Mouse (Mus musculus) lung, postnatal 0 days (tissue): ENCODE measurements around the gene Serpinb6a. TPM values are rescaled to one million over a fixed set of nuclear protein-coding genes. Genes with fewer than 3 reads are reported as not detected.
"Not testable (repeated sequence)": the region's sequence is repeated elsewhere in the genome, so short reads cannot be mapped to it uniquely, and the experiment has no call there.

Experiments
- ATAC-seq: fragments of 200-750 bp; cut with Nextera tagmentation; 2 replicates; pipeline ENCODE4 v1.8.0; 2017; ENCODE audit warnings: moderate library complexity
- DNase-seq: peaks from one replicate; pipeline ENCODE4 v3.0.0-alpha.2; 2016; ENCODE audit warnings: low spot score
- H3K27ac ChIP-seq: fragments of 300-500 bp; sonication (generic); 2 replicates; pipeline ENCODE4 v1.5.1; 2014; ENCODE audit warnings: antibody characterized with exemption, mild to moderate bottlenecking, low read length, mixed read lengths
- H3K27me3 ChIP-seq: fragments of 300-500 bp; sonication (generic); replicated peaks from 2 replicates; pipeline ENCODE4 v1.6.1; 2014; ENCODE audit warnings: low read length, mixed read lengths; ENCODE audit not compliant: insufficient read depth
- H3K36me3 ChIP-seq: fragments of 300-500 bp; sonication (generic); 2 replicates; pipeline ENCODE4 v1.6.1; 2014; ENCODE audit warnings: low read length, mixed read lengths; ENCODE audit not compliant: insufficient read depth
- H3K4me1 ChIP-seq: fragments of 300-500 bp; sonication (generic); 2 replicates; pipeline ENCODE4 v1.6.1; 2014; ENCODE audit warnings: antibody characterized with exemption, low read depth, low read length, mixed read lengths; ENCODE audit not compliant: insufficient read depth
- H3K4me2 ChIP-seq: fragments of 300-500 bp; sonication (generic); replicated peaks from 2 replicates; pipeline ENCODE4 v1.6.1; 2014; ENCODE audit warnings: low read depth, mild to moderate bottlenecking, low read length, moderate library complexity, mixed read lengths
- H3K4me3 ChIP-seq: fragments of 300-500 bp; sonication (generic); 2 replicates; pipeline ENCODE4 v1.5.1; 2014; ENCODE audit warnings: low read depth, low read length
- H3K9ac ChIP-seq: fragments of 300-500 bp; sonication (generic); replicated peaks from 2 replicates; pipeline ENCODE4 v1.6.1; 2014; ENCODE audit warnings: low read depth, mild to moderate bottlenecking
- H3K9me3 ChIP-seq: fragments of 300-500 bp; sonication (generic); 2 replicates; pipeline ENCODE4 v1.6.1; 2016; ENCODE audit warnings: low read length, mixed read lengths
- CTCF ChIP-seq: IDR thresholded peaks from 2 replicates; pipeline ENCODE4 v1.5.1; 2016; ENCODE audit warnings: antibody characterized with exemption, mild to moderate bottlenecking
- EP300 ChIP-seq: IDR thresholded peaks from 2 replicates; pipeline ENCODE4 v1.6.1; 2016; ENCODE audit warnings: antibody characterized with exemption, mild to moderate bottlenecking, control low read depth
- WGBS: fragments of 180-500 bp; shearing (Covaris S2); extraction: QIAGEN DNeasy Blood & Tissue Kit; methylation state at CpG from one replicate; pipeline ENCODE4 v1.1.7; 2014; 5-methylcytosine and 5-hydroxymethylcytosine counted together
- polyA plus RNA-seq: library from polyadenylated mRNA; unstranded; fragments of >200 nt; fragmentation: Nextera tagmentation; extraction: Ambion mirVana; gene quantifications from 2 replicates; pipeline ENCODE4 v1.2.1, GENCODE M21; 2015

Serpinb6a gene
- polyA plus RNA-seq, 1 experiment from 2014 or later, result 94.5 TPM

DNA sequence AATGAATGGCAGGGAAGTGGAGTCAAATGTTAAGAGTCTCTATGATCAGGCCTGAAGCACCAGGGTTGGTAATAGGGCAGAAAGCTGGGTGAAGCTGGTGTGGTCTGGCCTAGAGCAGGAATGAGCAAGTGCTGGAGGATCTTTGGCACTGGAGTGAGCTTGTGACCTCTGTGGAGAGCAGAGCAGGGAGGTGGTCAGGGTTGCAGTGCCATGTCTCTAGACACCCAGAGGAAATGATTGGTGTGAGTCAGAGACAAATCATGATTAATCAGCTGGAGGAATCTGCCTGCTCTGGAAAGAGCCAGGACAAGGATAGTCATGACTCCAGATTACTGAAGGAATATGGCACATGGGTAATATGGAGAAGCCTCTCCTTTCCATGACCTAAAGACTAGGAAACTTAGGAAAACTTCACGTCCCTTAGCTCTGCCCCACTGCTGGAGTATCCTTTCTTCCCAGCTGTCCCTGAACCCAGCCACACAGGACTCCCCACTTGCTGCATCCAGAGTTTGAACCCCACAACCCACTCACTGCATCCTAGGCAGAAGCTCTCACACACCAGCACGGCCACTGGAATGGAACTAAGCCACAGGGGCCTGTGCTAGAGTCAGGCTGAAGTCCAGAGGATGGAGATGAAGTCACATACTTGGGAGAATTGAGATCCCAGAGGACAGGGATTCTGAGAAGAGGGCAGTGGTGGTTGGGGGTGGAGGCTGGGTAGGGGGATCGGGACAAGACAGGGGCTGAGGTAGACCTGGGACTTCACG lies 51.1 kb downstream of the Serpinb6a start:
- no peak for TF ChIP-seq CTCF
- TF ChIP-seq EP300, result no peak

DNA sequence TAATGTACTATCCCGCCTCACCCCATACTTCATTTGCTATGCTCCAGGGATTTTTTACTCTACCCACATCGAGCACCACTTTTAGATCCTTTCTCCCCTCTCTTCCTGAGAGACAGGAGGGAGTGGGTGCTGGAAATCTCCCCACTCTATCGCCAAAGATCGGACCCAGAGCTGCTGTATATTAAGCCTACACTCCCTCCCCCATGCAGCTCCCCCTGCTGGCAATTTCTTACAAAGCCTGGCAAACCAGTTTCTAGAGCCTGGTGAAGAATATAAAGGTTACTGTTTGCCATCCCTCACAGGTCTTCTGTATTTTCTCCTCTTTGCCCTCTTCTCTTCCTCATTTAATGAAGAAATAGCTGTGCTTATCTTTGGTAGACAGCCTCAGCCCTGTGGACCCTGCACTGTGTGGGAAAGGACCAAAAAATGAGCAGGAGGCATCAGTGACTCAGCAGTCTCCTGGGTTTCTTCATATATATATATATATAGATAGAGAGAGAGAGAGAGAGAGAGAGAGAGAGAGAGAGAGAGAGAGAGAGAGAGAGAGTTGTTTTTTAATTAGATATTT lies 60.3 kb downstream of the Serpinb6a start:
- H3K9ac ChIP-seq, result no peak overlapping the region
- no peak for DNase-seq
- TF ChIP-seq CTCF (peak; percentile 65), EP300 (no peak)

More for the DNA sequence above, 51.1 kb downstream of the Serpinb6a start:
- Histone ChIP-seq H3K4me1 (no peaks in the 10 kb centered on the region), H3K36me3 (no peaks in the 10 kb centered on the region), H3K27me3 (no peaks in the 10 kb centered on the region), H3K4me3 (no peak overlapping the region), H3K27ac (no peak overlapping the region), H3K4me2 (no peak overlapping the region), H3K9me3 (no peaks in the 10 kb centered on the region), H3K9ac (no peak overlapping the region)
- 91% methylated on average over 4 of the region's 4 CpGs for WGBS
- ATAC-seq (no peak), DNase-seq (no peak)

DNA sequence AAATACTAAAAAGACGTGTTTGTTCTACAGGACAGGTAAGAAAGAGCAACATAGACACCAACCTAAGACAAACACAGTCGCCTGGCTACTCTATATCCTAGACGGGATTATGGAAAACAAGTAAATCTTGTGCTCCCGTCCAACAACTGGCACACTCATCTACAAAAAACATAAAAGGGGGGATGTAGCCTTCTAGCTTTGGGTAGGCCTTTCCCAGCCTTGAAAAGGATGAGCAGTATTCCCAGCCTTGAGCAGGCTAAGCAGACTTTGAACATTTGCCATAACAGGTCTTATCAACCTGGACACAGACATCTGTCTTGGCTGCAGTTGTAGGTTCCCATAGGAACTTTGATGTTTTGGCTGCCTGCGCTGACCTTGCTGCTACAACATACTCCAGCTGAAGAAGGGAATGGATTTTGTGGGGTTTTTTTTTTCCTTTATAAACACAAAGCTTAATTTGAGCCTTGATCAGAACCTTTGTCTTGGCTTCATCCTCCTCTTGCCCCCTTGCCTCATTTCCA lies 61.2 kb downstream of the Serpinb6a start:
- Histone ChIP-seq H3K36me3 (no peaks in the 10 kb centered on the region), H3K27ac (no peak overlapping the region), H3K9ac (no peak overlapping the region), H3K4me3 (no peak overlapping the region), H3K4me2 (no peak overlapping the region), H3K9me3 (no peaks in the 10 kb centered on the region), H3K27me3 (no peaks in the 10 kb centered on the region), H3K4me1 (0 out of 2 replicates have a peak, but pooled peaks cover 2% of the 10 kb centered on the region)
- 83% methylated on average over 5 of the region's 5 CpGs for WGBS
- DNase-seq, result no peak
- TF ChIP-seq EP300 (no peak), CTCF (no peak)
- ATAC-seq, result no peak

More for the DNA sequence above, 60.3 kb downstream of the Serpinb6a start:
- no peaks in the 10 kb centered on the region for H3K27me3 ChIP-seq
- WGBS, result 37% methylated on average over 4 of the region's 4 CpGs
- H3K9me3 ChIP-seq, result no peaks in the 10 kb centered on the region
- no peak for ATAC-seq
- no peak overlapping the region for H3K27ac ChIP-seq
- H3K36me3 ChIP-seq, result no peaks in the 10 kb centered on the region
- no peak overlapping the region for H3K4me2 ChIP-seq
- H3K4me1 ChIP-seq, result no peaks in the 10 kb centered on the region
- H3K4me3 ChIP-seq, result no peak overlapping the region

DNA sequence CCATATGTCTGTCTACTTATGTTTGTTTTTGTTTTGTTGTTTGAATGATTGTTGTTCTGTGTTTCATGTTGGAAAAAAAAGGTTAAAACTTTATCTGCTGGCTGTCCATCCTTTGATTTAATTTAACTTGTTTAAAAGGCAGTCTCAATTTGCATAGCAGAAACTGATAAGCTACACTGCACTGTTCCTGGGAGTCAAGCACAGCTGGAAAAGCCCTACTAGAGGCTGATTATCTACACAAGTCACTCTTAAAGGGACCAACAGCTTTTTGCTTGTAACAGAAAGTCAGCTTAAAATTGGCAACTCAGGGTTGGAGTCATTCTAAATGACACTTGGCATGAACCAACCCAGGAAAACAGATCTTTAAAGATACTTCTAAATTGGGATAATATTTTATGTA lies 65.0 kb downstream of the Serpinb6a start:
- not testable (repeated sequence) for H3K27ac ChIP-seq, H3K9me3 ChIP-seq, DNase-seq, H3K4me2 ChIP-seq, H3K4me3 ChIP-seq, H3K27me3 ChIP-seq, H3K9ac ChIP-seq, H3K36me3 ChIP-seq, ATAC-seq
- peaks cover 11% of the 10 kb centered on the region; the same call in 1 of the 2 replicates for H3K4me1 ChIP-seq

DNA sequence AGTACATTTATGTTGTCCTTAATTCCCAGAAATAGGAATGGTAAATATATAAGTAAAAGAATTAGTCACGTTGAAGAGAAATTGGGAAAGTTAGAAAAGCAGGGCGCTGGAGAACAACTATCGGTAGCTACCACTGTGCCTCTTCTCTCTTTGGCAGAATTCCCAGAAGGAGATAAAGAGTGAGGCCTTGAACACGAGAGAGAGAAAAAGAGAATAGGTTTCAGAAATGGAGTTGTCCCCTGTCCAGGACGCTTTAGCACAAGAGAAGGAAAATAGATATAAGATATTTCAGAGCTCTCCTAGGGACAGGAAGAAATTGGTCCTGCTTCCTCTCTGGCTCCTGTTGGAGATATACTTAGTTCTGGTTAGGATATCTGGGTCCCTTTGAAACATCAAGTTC lies 65.4 kb downstream of the Serpinb6a start:
- no peak for DNase-seq
- H3K4me1 ChIP-seq, result peaks cover 11% of the 10 kb centered on the region; the same call in 1 of the 2 replicates
- no peak for TF ChIP-seq CTCF
- no peak for TF ChIP-seq EP300
- H3K4me3 ChIP-seq, result no peak overlapping the region
- WGBS, result 35% methylated on average over 5 of the region's 5 CpGs
- no peaks in the 10 kb centered on the region for H3K27me3 ChIP-seq
- H3K4me2 ChIP-seq, result no peak overlapping the region
- ATAC-seq, result no peak
- H3K27ac ChIP-seq, result no peak overlapping the region
- H3K9me3 ChIP-seq, result no peaks in the 10 kb centered on the region
- H3K9ac ChIP-seq, result no peak overlapping the region
- H3K36me3 ChIP-seq, result no peaks in the 10 kb centered on the region

DNA sequence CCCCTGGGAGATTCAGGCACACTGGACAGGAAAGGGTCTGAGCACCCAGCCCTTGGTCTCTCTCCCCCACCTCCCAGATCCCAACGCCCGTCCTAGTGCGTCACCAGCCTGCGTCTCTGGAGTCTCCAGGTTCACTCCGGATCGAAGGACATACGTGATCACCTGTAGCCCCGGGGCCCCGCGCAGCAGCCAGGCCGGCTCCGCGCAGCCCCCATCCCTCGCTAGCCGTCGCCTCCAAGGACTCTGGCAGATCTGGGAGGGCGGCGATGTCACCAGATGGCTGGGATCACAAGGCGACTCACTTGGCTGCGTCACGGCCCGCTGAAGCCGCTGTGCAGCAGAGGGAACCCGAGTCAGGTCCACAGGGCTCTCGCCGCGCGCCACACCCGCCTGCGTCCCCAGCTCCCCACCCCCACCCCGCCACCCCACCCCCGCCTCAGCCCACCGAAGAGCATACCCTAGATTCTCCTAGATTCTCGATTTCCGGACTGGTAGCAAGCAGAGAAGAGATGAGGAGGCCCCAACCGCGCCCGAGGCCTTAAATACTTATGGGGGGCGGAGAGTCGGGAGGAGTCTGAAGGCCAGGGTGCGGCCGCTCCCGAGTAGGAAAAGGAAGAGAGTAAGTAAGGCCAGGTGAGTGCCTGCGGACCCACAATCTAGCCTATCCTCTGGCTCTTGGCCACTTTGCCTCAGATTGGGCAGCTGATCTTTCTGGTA lies 67.0 kb downstream of the Serpinb6a start:
- H3K4me1 ChIP-seq, result peaks cover 11% of the 10 kb centered on the region; the same call in 1 of the 2 replicates
- H3K9me3 ChIP-seq, result no peaks in the 10 kb centered on the region
- peak overlapping the region; percentile 85 for H3K27ac ChIP-seq
- WGBS, result 1% methylated on average over 37 of the region's 44 CpGs
- peak; percentile 92 for DNase-seq
- no peaks in the 10 kb centered on the region for H3K27me3 ChIP-seq
- H3K36me3 ChIP-seq, result no peaks in the 10 kb centered on the region; the same call in 1 of the 2 replicates
- peak overlapping the region; percentile 90 for H3K9ac ChIP-seq
- H3K4me2 ChIP-seq, result peak overlapping the region; percentile 76
- peak overlapping the region; percentile 80 for H3K4me3 ChIP-seq
- TF ChIP-seq CTCF, result no peak; the same call in 1 of the 2 replicates
- TF ChIP-seq EP300, result no peak
- peak; percentile 87 for ATAC-seq
